Mouse (Mus musculus) megakaryocyte-erythroid progenitor cell, adult 5-6 weeks (primary cell): Measurements from ENCODE around the gene Lpcat2b. TPM values are rescaled to one million over a fixed set of nuclear protein-coding genes. Genes with fewer than 3 reads are reported as not detected.

Experiments
- ATAC-seq: replicated peaks from 2 replicates; pipeline ENCODE4 v1.8.0; 2016; ENCODE audit warnings: mild to moderate bottlenecking, inconsistent platforms; ENCODE audit not compliant: severe bottlenecking, poor library complexity, low FRiP score, low TSS enrichment
- total RNA-seq, 2 experiments: library from RNA; stranded (forward) in 1 of 2; stranded (reverse) in 1 of 2; fragments of 200-1000, 215-1000 nt in 1 of 2; fragments of >200 nt in 1 of 2; fragmentation: Nextera tagmentation in 1 of 2; gene quantifications; 2 replicates each; pipeline ENCODE4 v1.2.3; 2014 to 2017

Gene Lpcat2b
- total RNA-seq, 2 experiments from 2014 or later: not detected

DNA sequence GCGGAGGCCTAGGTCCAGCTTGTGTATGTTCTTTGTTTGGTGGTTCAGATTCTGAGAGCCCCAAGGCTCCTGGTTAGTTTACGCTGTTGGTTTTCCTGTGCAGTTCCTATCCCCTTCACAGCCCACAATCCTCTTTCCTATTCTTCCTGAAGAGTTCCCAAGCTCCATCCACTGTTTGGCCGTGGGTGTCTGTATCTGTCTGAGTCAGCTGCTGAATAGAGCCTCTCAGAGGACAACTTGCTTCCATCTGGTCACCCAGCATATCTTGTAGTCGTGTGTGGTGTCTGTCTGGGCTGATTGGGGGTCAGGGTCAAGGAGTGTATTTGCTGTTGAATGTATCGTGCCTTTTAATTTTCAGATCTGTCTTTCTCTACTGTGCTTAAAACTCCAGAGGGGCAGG lies 10.5 kb downstream of the Lpcat2b start:
- no peak for ATAC-seq

DNA sequence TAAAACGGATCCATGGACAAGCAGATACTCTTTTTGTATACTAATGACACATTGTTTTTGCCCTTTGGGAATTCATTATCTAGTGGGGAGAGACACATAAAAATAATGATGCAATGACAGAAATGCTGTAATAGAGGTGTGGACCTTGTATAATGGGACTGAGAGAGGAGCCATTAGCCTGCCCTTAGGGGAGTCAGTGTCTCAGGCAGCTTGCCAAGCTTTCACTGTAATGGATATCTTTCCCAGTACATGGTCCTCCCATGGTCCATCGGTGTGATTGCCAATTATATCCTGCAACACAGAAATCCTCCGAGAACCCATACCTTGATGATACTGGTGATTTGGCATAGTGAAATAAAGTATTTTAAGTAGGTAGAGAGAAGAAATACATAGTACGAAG lies 12.9 kb downstream of the Lpcat2b start:
- ATAC-seq: no peak

GRCm38 (mm10) chr5:107447977-107448376 lies 16.6 kb downstream of the Lpcat2b start:
- no peak for ATAC-seq

- no peak for ATAC-seq
Measured at GRCm38 (mm10) chr5:107448784-107449183, 17.4 kb downstream of the Lpcat2b start.

GRCm38 (mm10) chr5:107449620-107450019 lies 18.3 kb downstream of the Lpcat2b start:
- ATAC-seq: no peak

DNA sequence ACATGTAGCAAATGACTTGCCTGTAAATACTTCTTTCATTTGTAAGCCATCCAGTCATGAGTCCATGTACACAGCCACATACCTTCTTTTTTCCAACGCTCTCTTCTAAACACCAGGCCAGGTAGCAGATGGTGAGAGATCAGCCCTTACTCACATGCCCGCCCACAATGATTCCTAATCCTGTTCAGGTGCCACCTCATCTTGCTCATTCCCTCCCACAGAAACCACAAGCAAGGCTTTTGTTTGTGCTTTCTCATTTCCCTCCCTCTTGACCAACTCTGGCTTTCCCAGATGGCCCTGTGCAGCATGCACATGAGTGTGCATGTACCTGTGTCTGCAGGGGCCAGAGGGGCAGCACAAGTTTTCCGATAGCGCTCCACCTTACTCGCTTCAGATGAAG lies 18.9 kb downstream of the Lpcat2b start:
- ATAC-seq: no peak

DNA sequence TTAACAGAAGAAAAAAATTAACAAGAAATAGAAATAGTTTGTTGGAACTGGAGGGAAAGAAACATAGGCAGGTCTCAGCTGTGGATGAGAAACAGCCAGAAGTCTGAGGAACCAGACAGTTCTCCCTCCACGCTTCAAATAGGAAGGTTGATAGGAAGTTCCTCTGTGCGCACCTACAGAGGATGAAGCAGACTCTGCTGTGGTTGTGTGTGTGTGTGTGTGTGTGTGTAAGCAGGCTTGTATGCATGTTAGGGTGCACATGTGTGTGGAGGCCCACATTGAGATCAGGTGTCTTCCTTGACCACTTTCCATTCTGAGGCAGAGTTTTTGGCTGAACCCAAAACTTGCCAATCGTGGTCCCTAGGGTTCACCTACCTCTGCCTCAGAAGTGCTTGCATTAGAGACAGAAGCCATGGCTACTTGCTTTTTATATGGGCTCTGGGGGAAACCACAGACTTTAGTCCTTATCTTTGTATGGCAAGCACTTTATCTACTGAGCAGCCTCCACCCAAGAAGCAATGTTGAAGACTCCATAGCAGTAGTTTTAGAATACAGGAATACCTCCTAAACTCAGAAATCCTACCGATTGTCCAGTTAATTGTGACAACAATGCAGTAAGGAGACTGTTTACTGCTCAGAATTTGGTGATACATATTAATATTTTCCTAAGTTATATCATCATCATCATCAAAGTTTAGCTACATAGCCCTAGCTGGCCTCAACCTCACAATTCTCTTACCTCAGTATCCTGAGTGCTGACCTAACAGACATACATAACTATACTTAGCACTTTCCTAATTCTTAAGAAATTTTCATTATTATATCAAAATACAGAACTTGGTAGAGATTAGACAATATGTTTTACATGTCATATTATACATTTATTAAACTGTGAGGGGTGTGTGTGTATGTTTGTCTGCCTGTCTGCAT lies 31.1 kb downstream of the Lpcat2b start:
- peak; percentile 94 for ATAC-seq

- no peak for ATAC-seq
Measured at GRCm38 (mm10) chr5:107466501-107466900, 35.2 kb downstream of the Lpcat2b start.

GRCm38 (mm10) chr5:107467098-107467497 lies 35.7 kb downstream of the Lpcat2b start:
- ATAC-seq: no peak

- peak; percentile 91 for ATAC-seq
Measured at GRCm38 (mm10) chr5:107470600-107471329, 39.4 kb downstream of the Lpcat2b start.

- no peak for ATAC-seq
Measured at GRCm38 (mm10) chr5:107480194-107480593, 48.8 kb downstream of the Lpcat2b start.

Other genes starting within 250 kb of the Lpcat2b start
- gene Tgfbr3, start 141.9 kb upstream of the Lpcat2b start, total RNA-seq (2014; fragmentation: Nextera tagmentation): 28.8 and 36.5 TPM in 2 replicates
- gene Tgfbr3, start 141.9 kb upstream of the Lpcat2b start, total RNA-seq (2017): 25.6 and 35.5 TPM in 2 replicates
- gene Brdt, start 100.4 kb upstream of the Lpcat2b start, total RNA-seq (2014; fragmentation: Nextera tagmentation): 0.11 and 0.15 TPM in 2 replicates
- gene Brdt, start 100.4 kb upstream of the Lpcat2b start, total RNA-seq (2017): 0.85 TPM in 1 of 2 replicates, not detected in the other
- not detected in 2 replicates for gene Ephx4, start 28.8 kb upstream of the Lpcat2b start, total RNA-seq (2014; fragmentation: Nextera tagmentation)
- gene Ephx4, start 28.8 kb upstream of the Lpcat2b start, total RNA-seq (2017): not detected in 2 replicates
- 4.2 and 7.2 TPM in 2 replicates for gene Btbd8, start 6.4 kb downstream of the Lpcat2b start, total RNA-seq (2014; fragmentation: Nextera tagmentation)
- 4.7 and 6.9 TPM in 2 replicates for gene Btbd8, start 6.4 kb downstream of the Lpcat2b start, total RNA-seq (2017)
- 0.94 TPM in 1 of 2 replicates, not detected in the other for gene Gm42669, start 76.1 kb downstream of the Lpcat2b start, total RNA-seq (2014; fragmentation: Nextera tagmentation)
- 0.84 and 1.3 TPM in 2 replicates for gene Gm42669, start 76.1 kb downstream of the Lpcat2b start, total RNA-seq (2017)
- gene 1700028K03Rik, start 103.2 kb downstream of the Lpcat2b start, total RNA-seq (2014; fragmentation: Nextera tagmentation): 0.30 TPM in 1 of 2 replicates, not detected in the other
- not detected in 2 replicates for gene 1700028K03Rik, start 103.2 kb downstream of the Lpcat2b start, total RNA-seq (2017)
- 11.7 and 12.8 TPM in 2 replicates for gene Rpap2, start 165.8 kb downstream of the Lpcat2b start, total RNA-seq (2014; fragmentation: Nextera tagmentation)
- 23.7 and 24.3 TPM in 2 replicates for gene Rpap2, start 165.8 kb downstream of the Lpcat2b start, total RNA-seq (2017)
- 5.5 and 20.0 TPM in 2 replicates for gene Glmn, start 166.3 kb downstream of the Lpcat2b start, total RNA-seq (2014; fragmentation: Nextera tagmentation)
- gene Glmn, start 166.3 kb downstream of the Lpcat2b start, total RNA-seq (2017): 15.3 and 15.8 TPM in 2 replicates